Mouse (Mus musculus): ENCODE results near the gene B020004J07Rik. TPM values are rescaled to one million over a fixed set of nuclear protein-coding genes. Genes with fewer than 3 reads are reported as not detected.

B020004J07Rik gene
- polyA plus RNA-seq, 1 experiment from 2014 or later: not detected

Other genes with a start within 250 kb of the B020004J07Rik start
- 84.7 and 90.7 TPM in 2 replicates for gene Leprot, start 196.3 kb downstream of the B020004J07Rik start, polyA plus RNA-seq (2014; fragmentation: Nextera tagmentation; extraction: Ambion mirVana)
- gene Lepr, start 126.6 kb downstream of the B020004J07Rik start, polyA plus RNA-seq (2014; fragmentation: Nextera tagmentation; extraction: Ambion mirVana): 4.6 and 6.2 TPM in 2 replicates
- gene C130073F10Rik, start 49.8 kb upstream of the B020004J07Rik start, polyA plus RNA-seq (2014; fragmentation: Nextera tagmentation; extraction: Ambion mirVana): not detected in 2 replicates
- gene Gm12800, start 65.1 kb upstream of the B020004J07Rik start, polyA plus RNA-seq (2014; fragmentation: Nextera tagmentation; extraction: Ambion mirVana): not detected in 2 replicates
- gene Gm12794, start 96.4 kb upstream of the B020004J07Rik start, polyA plus RNA-seq (2014; fragmentation: Nextera tagmentation; extraction: Ambion mirVana): not detected in 2 replicates
- gene Gm12790, start 137.0 kb upstream of the B020004J07Rik start, polyA plus RNA-seq (2014; fragmentation: Nextera tagmentation; extraction: Ambion mirVana): not detected in 2 replicates
- not detected in 2 replicates for gene Gm12789, start 142.6 kb upstream of the B020004J07Rik start, polyA plus RNA-seq (2014; fragmentation: Nextera tagmentation; extraction: Ambion mirVana)
- 44.6 and 51.2 TPM in 2 replicates for gene Pde4b, start 243.5 kb upstream of the B020004J07Rik start, polyA plus RNA-seq (2014; fragmentation: Nextera tagmentation; extraction: Ambion mirVana)